Mouse (Mus musculus): ENCODE measurements around the gene Cdc14b. TPM values are rescaled to one million over a fixed set of nuclear protein-coding genes. Genes with fewer than 3 reads are reported as not detected.

Gene Cdc14b
- polyA plus RNA-seq (2014; fragmentation: Nextera tagmentation; extraction: Ambion mirVana), result 29.5 and 33.6 TPM in 2 replicates

GRCm38 (mm10) chr13:64274879-64275753 lies at the start of gene Cdc14b:
Gene Cdc14b (minus strand): TSS chr13:64275290.
- Histone ChIP-seq H3K4me3 (ENCODE audit: low read depth, low read length) (peak within 1 kb of the TSS; percentile 80), H3K4me1 (ENCODE audit: control insufficient read depth, insufficient read depth, low read length) (no peaks in the 10 kb centered on the region), H3K27ac (replicated peaks; ENCODE audit: low read depth, low read length) (no peak within 1 kb of the TSS; the same call in 1 of the 2 replicates), H3K36me3 (replicated peaks; ENCODE audit: control insufficient read depth, insufficient read depth, low read depth, low read length) (no peaks in the 10 kb centered on the region), H3K27me3 (ENCODE audit: control insufficient read depth, insufficient read depth, low read length) (no peaks in the 10 kb centered on the region), H3K9ac (replicated peaks; ENCODE audit: low read length) (peak within 1 kb of the TSS; percentile 76), H3K4me2 (ENCODE audit: low read depth, low read length) (peak within 1 kb of the TSS; percentile 96), H3K9me3 (replicated peaks; ENCODE audit: control insufficient read depth, low read length) (no peaks in the 10 kb centered on the region)
- under 1% methylated on average over 57 of the region's 57 CpGs for WGBS
- DNase-seq (ENCODE audit: low spot score) (peak; percentile 97), ATAC-seq (replicated peaks; ENCODE audit: insufficient number of reproducible peaks, low FRiP score, low TSS enrichment, low read depth) (peak; percentile 96)

- 84% methylated on average over 8 of the region's 8 CpGs for WGBS
- no peaks in the 10 kb centered on the region for H3K36me3 ChIP-seq (replicated peaks; ENCODE audit: control insufficient read depth, insufficient read depth, low read depth, low read length)
- H3K4me1 ChIP-seq (ENCODE audit: control insufficient read depth, insufficient read depth, low read length), result no peaks in the 10 kb centered on the region
- H3K27me3 ChIP-seq (ENCODE audit: control insufficient read depth, insufficient read depth, low read length), result no peaks in the 10 kb centered on the region
- H3K4me2 ChIP-seq (ENCODE audit: low read depth, low read length), result no peak overlapping the region
- H3K27ac ChIP-seq (replicated peaks; ENCODE audit: low read depth, low read length), result no peak overlapping the region
- DNase-seq (ENCODE audit: low spot score) (no peak), ATAC-seq (replicated peaks; ENCODE audit: insufficient number of reproducible peaks, low FRiP score, low TSS enrichment, low read depth) (no peak)
- no peak overlapping the region for H3K9ac ChIP-seq (replicated peaks; ENCODE audit: low read length)
- H3K9me3 ChIP-seq (replicated peaks; ENCODE audit: control insufficient read depth, low read length), result no peaks in the 10 kb centered on the region
- no peak overlapping the region for H3K4me3 ChIP-seq (ENCODE audit: low read depth, low read length)
These were observed 47.6 kb upstream of the Cdc14b start for GRCm38 (mm10) chr13:64322561-64323281.

GRCm38 (mm10) chr13:64320334-64320733 lies 45.2 kb upstream of the Cdc14b start:
- Histone ChIP-seq H3K4me2 (ENCODE audit: low read depth, low read length) (no peak overlapping the region), H3K9me3 (replicated peaks; ENCODE audit: control insufficient read depth, low read length) (no peaks in the 10 kb centered on the region), H3K9ac (replicated peaks; ENCODE audit: low read length) (no peak overlapping the region), H3K4me1 (ENCODE audit: control insufficient read depth, insufficient read depth, low read length) (no peaks in the 10 kb centered on the region), H3K4me3 (ENCODE audit: low read depth, low read length) (no peak overlapping the region), H3K27me3 (ENCODE audit: control insufficient read depth, insufficient read depth, low read length) (no peaks in the 10 kb centered on the region), H3K36me3 (replicated peaks; ENCODE audit: control insufficient read depth, insufficient read depth, low read depth, low read length) (no peaks in the 10 kb centered on the region), H3K27ac (replicated peaks; ENCODE audit: low read depth, low read length) (no peak overlapping the region)
- DNase-seq (ENCODE audit: low spot score), result no peak
- 81% methylated on average over 8 of the region's 8 CpGs for WGBS
- ATAC-seq (replicated peaks; ENCODE audit: insufficient number of reproducible peaks, low FRiP score, low TSS enrichment, low read depth), result no peak

GRCm38 (mm10) chr13:64319782-64320181 lies 44.7 kb upstream of the Cdc14b start:
- Histone ChIP-seq H3K4me3 (ENCODE audit: low read depth, low read length) (no peak overlapping the region), H3K27ac (replicated peaks; ENCODE audit: low read depth, low read length) (no peak overlapping the region), H3K4me2 (ENCODE audit: low read depth, low read length) (no peak overlapping the region), H3K4me1 (ENCODE audit: control insufficient read depth, insufficient read depth, low read length) (no peaks in the 10 kb centered on the region), H3K9me3 (replicated peaks; ENCODE audit: control insufficient read depth, low read length) (no peaks in the 10 kb centered on the region), H3K9ac (replicated peaks; ENCODE audit: low read length) (no peak overlapping the region), H3K36me3 (replicated peaks; ENCODE audit: control insufficient read depth, insufficient read depth, low read depth, low read length) (no peaks in the 10 kb centered on the region), H3K27me3 (ENCODE audit: control insufficient read depth, insufficient read depth, low read length) (no peaks in the 10 kb centered on the region)
- ATAC-seq (replicated peaks; ENCODE audit: insufficient number of reproducible peaks, low FRiP score, low TSS enrichment, low read depth), result no peak
- DNase-seq (ENCODE audit: low spot score), result no peak

- DNase-seq (ENCODE audit: low spot score) (no peak), ATAC-seq (replicated peaks; ENCODE audit: insufficient number of reproducible peaks, low FRiP score, low TSS enrichment, low read depth) (no peak)
- Histone ChIP-seq H3K4me3 (ENCODE audit: low read depth, low read length) (no peak overlapping the region), H3K36me3 (replicated peaks; ENCODE audit: control insufficient read depth, insufficient read depth, low read depth, low read length) (no peaks in the 10 kb centered on the region), H3K4me2 (ENCODE audit: low read depth, low read length) (no peak overlapping the region), H3K4me1 (ENCODE audit: control insufficient read depth, insufficient read depth, low read length) (no peaks in the 10 kb centered on the region), H3K9me3 (replicated peaks; ENCODE audit: control insufficient read depth, low read length) (no peaks in the 10 kb centered on the region), H3K9ac (replicated peaks; ENCODE audit: low read length) (no peak overlapping the region), H3K27ac (replicated peaks; ENCODE audit: low read depth, low read length) (no peak overlapping the region), H3K27me3 (ENCODE audit: control insufficient read depth, insufficient read depth, low read length) (no peaks in the 10 kb centered on the region)
- WGBS, result 86% methylated on average over 2 of the region's 2 CpGs
These were observed 43.3 kb upstream of the Cdc14b start for GRCm38 (mm10) chr13:64318355-64318754.

GRCm38 (mm10) chr13:64315483-64316050 lies 40.5 kb upstream of the Cdc14b start:
- no peaks in the 10 kb centered on the region for H3K4me1 ChIP-seq (ENCODE audit: control insufficient read depth, insufficient read depth, low read length)
- H3K9me3 ChIP-seq (replicated peaks; ENCODE audit: control insufficient read depth, low read length), result no peaks in the 10 kb centered on the region
- no peak overlapping the region for H3K9ac ChIP-seq (replicated peaks; ENCODE audit: low read length)
- WGBS, result 1% methylated on average over 3 of the region's 3 CpGs
- H3K4me2 ChIP-seq (ENCODE audit: low read depth, low read length), result no peak overlapping the region
- no peak overlapping the region for H3K27ac ChIP-seq (replicated peaks; ENCODE audit: low read depth, low read length)
- DNase-seq (ENCODE audit: low spot score), result peak; percentile 87
- ATAC-seq (replicated peaks; ENCODE audit: insufficient number of reproducible peaks, low FRiP score, low TSS enrichment, low read depth), result no peak
- H3K36me3 ChIP-seq (replicated peaks; ENCODE audit: control insufficient read depth, insufficient read depth, low read depth, low read length), result no peaks in the 10 kb centered on the region
- no peak overlapping the region for H3K4me3 ChIP-seq (ENCODE audit: low read depth, low read length)
- no peaks in the 10 kb centered on the region for H3K27me3 ChIP-seq (ENCODE audit: control insufficient read depth, insufficient read depth, low read length)

GRCm38 (mm10) chr13:64314041-64314440 lies 39.0 kb upstream of the Cdc14b start:
- H3K9me3 ChIP-seq (replicated peaks; ENCODE audit: control insufficient read depth, low read length), result no peaks in the 10 kb centered on the region
- WGBS, result 74% methylated on average over 3 of the region's 3 CpGs
- no peak overlapping the region for H3K4me2 ChIP-seq (ENCODE audit: low read depth, low read length)
- H3K9ac ChIP-seq (replicated peaks; ENCODE audit: low read length), result no peak overlapping the region
- DNase-seq (ENCODE audit: low spot score) (no peak), ATAC-seq (replicated peaks; ENCODE audit: insufficient number of reproducible peaks, low FRiP score, low TSS enrichment, low read depth) (no peak)
- H3K4me1 ChIP-seq (ENCODE audit: control insufficient read depth, insufficient read depth, low read length), result no peaks in the 10 kb centered on the region
- H3K4me3 ChIP-seq (ENCODE audit: low read depth, low read length), result no peak overlapping the region
- H3K36me3 ChIP-seq (replicated peaks; ENCODE audit: control insufficient read depth, insufficient read depth, low read depth, low read length), result no peaks in the 10 kb centered on the region
- no peaks in the 10 kb centered on the region for H3K27me3 ChIP-seq (ENCODE audit: control insufficient read depth, insufficient read depth, low read length)
- no peak overlapping the region for H3K27ac ChIP-seq (replicated peaks; ENCODE audit: low read depth, low read length)

GRCm38 (mm10) chr13:64312916-64313289 lies 37.8 kb upstream of the Cdc14b start:
- peak; percentile 64 for ATAC-seq (replicated peaks; ENCODE audit: insufficient number of reproducible peaks, low FRiP score, low TSS enrichment, low read depth)
- Histone ChIP-seq H3K27ac (replicated peaks; ENCODE audit: low read depth, low read length) (no peak overlapping the region), H3K4me3 (ENCODE audit: low read depth, low read length) (peak overlapping the region; percentile 65), H3K9me3 (replicated peaks; ENCODE audit: control insufficient read depth, low read length) (no peaks in the 10 kb centered on the region), H3K4me1 (ENCODE audit: control insufficient read depth, insufficient read depth, low read length) (no peaks in the 10 kb centered on the region), H3K36me3 (replicated peaks; ENCODE audit: control insufficient read depth, insufficient read depth, low read depth, low read length) (no peaks in the 10 kb centered on the region), H3K9ac (replicated peaks; ENCODE audit: low read length) (peak overlapping the region; percentile 37), H3K27me3 (ENCODE audit: control insufficient read depth, insufficient read depth, low read length) (no peaks in the 10 kb centered on the region), H3K4me2 (ENCODE audit: low read depth, low read length) (peak overlapping the region; percentile 63)
- no peak for DNase-seq (ENCODE audit: low spot score)
- 3% methylated on average over 2 of the region's 2 CpGs for WGBS
